Mouse (Mus musculus): ENCODE measurements around the gene Ncmap. TPM values are rescaled to one million over a fixed set of nuclear protein-coding genes. Genes with fewer than 3 reads are reported as not detected.

Ncmap gene
- polyA plus RNA-seq (2015; fragmentation: Nextera tagmentation; extraction: Ambion mirVana): 11.0 and 11.7 TPM in 2 replicates

DNA sequence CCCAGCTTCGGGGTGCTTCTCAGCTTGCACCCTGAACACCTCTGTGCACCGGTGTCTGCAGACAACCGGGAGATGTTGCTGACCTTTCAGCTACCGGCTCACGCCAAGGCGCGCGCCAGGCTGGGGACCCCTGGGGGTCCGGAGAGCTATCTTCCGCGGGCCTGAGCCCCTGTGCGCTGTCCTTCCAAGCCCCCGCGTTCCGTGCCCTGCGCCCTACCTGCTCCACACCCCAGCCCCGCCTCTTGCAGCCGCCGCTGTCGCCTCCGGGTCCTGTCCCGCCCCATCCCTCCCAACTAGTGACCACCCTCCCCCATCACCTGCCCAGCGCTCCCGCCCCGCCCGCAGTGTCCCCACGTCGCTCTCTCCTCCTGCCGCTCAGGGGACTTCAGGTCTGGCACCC lies at the start of gene Ncmap:
TSS of gene Ncmap (minus strand) at position 237 of the 400 bp plus-strand sequence.
- H3K4me2 ChIP-seq: peak within 1 kb of the TSS; percentile 68
- ATAC-seq (ENCODE audit: insufficient number of reproducible peaks, low FRiP score, low TSS enrichment, low read depth): no peak
- under 1% methylated on average over 29 of the region's 29 CpGs for WGBS
- H3K36me3 ChIP-seq: no peaks in the 10 kb centered on the region
- 0 out of 2 replicates have a peak within 1 kb of the TSS, but pooled peaks have one; percentile 1 for H3K9ac ChIP-seq
- no peak within 1 kb of the TSS for H3K27ac ChIP-seq
- peaks cover 32% of the 10 kb centered on the region for H3K27me3 ChIP-seq
- peak within 1 kb of the TSS; percentile 39 for H3K4me3 ChIP-seq
- no peaks in the 10 kb centered on the region for H3K9me3 ChIP-seq
- H3K4me1 ChIP-seq: peaks cover 19% of the 10 kb centered on the region

DNA sequence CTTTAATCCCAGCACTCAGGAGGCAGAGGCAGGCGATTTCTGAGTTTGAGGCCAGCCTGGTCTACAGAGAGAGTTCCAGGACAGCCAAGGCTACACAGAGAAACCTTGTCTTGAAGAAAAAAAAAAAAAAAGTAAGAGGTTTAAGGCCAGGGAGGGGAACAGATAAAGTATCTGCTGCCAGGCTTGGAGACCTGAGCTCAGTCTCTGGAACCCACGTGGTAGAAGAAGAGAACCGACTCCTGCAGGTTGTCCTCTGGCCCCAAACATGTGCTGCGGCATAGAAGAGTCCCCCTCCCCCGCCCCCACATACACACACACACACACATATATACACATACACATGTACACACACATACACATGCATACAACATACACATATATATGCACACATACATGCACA lies 44.4 kb upstream of the Ncmap start:
- Histone ChIP-seq H3K9ac (no peak overlapping the region), H3K4me3 (no peak overlapping the region), H3K9me3 (no peaks in the 10 kb centered on the region), H3K36me3 (no peaks in the 10 kb centered on the region), H3K27ac (no peak overlapping the region), H3K4me1 (peaks cover 6% of the 10 kb centered on the region), H3K27me3 (no peaks in the 10 kb centered on the region), H3K4me2 (no peak overlapping the region)
- no peak for ATAC-seq (ENCODE audit: insufficient number of reproducible peaks, low FRiP score, low TSS enrichment, low read depth)
- 69% methylated on average over 5 of the region's 5 CpGs for WGBS

DNA sequence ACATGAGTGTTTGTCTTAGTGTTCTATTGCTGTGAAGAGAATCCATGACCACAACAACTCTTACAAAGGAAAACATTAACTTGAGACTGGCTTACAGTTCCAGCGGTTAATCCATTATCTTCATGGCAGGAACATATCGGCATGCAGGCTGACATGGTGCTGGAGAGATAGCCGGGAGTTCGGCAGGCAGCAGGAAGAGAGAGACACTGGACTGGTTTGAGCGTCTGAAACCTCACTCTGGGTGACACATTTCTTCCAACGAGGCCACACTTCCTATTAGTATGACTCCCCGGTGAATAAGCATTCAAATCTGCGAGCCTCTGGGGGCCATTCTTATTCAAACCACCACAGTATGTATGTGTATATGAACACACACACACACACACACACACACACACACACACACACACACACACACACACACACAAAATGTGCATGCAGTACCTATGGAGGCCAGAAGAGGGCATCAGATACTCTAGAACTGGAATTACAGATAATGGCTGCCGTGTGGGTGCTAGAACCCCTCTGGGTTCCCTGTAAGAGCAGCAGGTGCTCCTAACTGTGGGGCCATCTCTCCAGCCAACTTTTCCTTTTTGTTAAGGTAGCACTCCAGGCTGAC lies 42.0 kb upstream of the Ncmap start:
- H3K9me3 ChIP-seq: no peaks in the 10 kb centered on the region
- no peak overlapping the region for H3K9ac ChIP-seq
- no peaks in the 10 kb centered on the region for H3K27me3 ChIP-seq
- H3K4me2 ChIP-seq: no peak overlapping the region
- WGBS: 62% methylated on average over 9 of the region's 9 CpGs
- no peaks in the 10 kb centered on the region for H3K36me3 ChIP-seq
- ATAC-seq (ENCODE audit: insufficient number of reproducible peaks, low FRiP score, low TSS enrichment, low read depth): no peak
- H3K27ac ChIP-seq: no peak overlapping the region
- no peak overlapping the region for H3K4me3 ChIP-seq
- H3K4me1 ChIP-seq: peaks cover 6% of the 10 kb centered on the region

DNA sequence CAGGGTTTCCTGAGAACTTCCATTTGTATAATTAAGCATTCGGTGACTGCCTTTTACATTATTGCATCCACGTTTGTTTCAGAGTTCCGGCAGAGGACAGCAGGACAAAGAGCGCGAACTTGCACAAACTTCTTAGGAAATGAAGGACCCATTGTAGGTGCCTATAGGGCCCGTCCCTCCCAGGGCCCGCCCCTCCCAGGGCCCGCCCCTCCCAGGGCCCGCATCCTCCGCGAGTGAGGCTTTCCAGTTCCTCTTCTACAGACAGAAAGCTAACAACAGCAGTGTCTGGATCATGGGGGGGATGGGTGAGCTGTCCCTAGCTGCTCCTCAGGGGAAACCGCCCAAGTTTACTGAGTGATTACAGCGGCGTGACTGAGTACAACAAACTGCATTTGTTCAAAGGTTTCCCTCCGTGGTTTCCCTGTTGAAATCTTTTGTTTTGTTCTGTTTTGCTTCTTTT lies 41.2 kb upstream of the Ncmap start:
- peak overlapping the region; percentile 36 for H3K4me2 ChIP-seq
- H3K4me3 ChIP-seq: peak overlapping the region; percentile 17
- no peaks in the 10 kb centered on the region for H3K36me3 ChIP-seq
- peaks cover 9% of the 10 kb centered on the region for H3K4me1 ChIP-seq
- H3K9me3 ChIP-seq: no peaks in the 10 kb centered on the region
- H3K27ac ChIP-seq: no peak overlapping the region
- peak; percentile 48; the same call in 1 of the 2 replicates for ATAC-seq (ENCODE audit: insufficient number of reproducible peaks, low FRiP score, low TSS enrichment, low read depth)
- H3K9ac ChIP-seq: no peak overlapping the region
- WGBS: 3% methylated on average over 15 of the region's 15 CpGs
- H3K27me3 ChIP-seq: no peaks in the 10 kb centered on the region

DNA sequence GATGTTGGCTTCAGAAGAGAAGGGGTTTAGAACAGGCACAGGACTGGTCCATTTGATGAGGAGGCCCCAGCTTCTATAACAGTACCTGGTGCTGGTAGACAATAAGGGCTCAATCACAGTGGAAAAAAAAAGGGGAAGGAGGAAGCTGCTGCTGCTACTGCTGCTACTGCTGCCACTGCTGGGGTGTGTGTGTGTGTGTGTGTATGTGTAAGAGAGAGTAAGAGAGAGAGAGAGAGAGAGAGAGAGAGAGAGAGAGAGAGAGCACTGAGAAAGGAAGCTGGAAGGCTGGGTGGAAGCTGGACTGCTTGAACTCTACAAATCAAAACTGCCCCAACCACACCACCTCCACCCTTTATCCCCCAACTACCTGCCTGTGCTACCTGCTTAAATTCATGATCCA lies 39.9 kb upstream of the Ncmap start:
- H3K27ac ChIP-seq: no peak overlapping the region
- H3K27me3 ChIP-seq: no peaks in the 10 kb centered on the region
- H3K9me3 ChIP-seq: no peaks in the 10 kb centered on the region
- ATAC-seq (ENCODE audit: insufficient number of reproducible peaks, low FRiP score, low TSS enrichment, low read depth): no peak
- no peak overlapping the region for H3K4me3 ChIP-seq
- peaks cover 16% of the 10 kb centered on the region for H3K4me1 ChIP-seq
- no peak overlapping the region for H3K9ac ChIP-seq
- H3K36me3 ChIP-seq: no peaks in the 10 kb centered on the region
- no peak overlapping the region for H3K4me2 ChIP-seq

DNA sequence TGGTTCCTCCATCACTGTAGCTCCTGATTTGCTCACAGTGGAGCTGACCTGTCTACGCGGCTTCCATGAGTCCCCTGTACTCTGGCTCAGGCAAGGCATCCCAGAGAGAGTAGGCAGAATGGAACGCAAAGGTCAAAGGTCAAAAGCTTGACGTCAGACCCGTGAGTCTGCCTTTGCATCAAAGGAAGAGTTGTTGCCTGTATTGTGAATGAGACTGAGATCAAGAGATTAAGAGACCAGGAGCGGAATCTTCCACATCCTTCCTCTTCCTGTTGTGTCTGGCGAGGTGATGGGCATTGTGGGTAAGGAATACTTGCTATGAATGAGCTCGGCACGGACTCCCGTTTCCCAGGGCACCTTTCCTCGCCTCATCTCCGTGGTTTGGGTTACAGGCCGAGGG lies 38.3 kb upstream of the Ncmap start:
- WGBS: 65% methylated on average over 13 of the region's 13 CpGs
- Histone ChIP-seq H3K4me1 (peaks cover 16% of the 10 kb centered on the region), H3K4me2 (no peak overlapping the region), H3K36me3 (no peaks in the 10 kb centered on the region), H3K9me3 (no peaks in the 10 kb centered on the region), H3K9ac (no peak overlapping the region), H3K4me3 (no peak overlapping the region), H3K27ac (no peak overlapping the region), H3K27me3 (no peaks in the 10 kb centered on the region)
- ATAC-seq (ENCODE audit: insufficient number of reproducible peaks, low FRiP score, low TSS enrichment, low read depth): no peak

DNA sequence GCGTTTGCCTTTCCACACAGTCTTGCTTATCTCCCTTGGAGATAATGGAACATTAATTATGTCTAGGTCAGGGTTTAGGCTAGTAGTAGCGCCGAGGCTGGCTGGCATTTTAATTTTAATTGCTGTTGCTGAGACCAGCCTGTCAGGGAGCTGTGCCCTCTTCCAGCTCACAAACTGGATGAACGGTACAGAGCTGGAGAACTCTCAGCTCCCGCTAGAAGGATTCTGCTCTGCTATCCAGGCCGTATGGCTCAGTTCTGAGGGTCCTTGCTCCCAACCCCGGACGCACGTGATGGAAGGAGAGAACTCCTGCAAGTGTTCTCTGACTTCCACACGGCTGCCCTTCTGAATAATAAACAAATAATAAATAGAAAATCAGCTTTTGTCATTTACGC lies 36.4 kb upstream of the Ncmap start:
- WGBS: 22% methylated on average over 11 of the region's 11 CpGs
- Histone ChIP-seq H3K4me2 (peak overlapping the region; percentile 92), H3K27me3 (no peaks in the 10 kb centered on the region), H3K4me1 (peaks cover 15% of the 10 kb centered on the region), H3K36me3 (no peaks in the 10 kb centered on the region), H3K4me3 (peak overlapping the region; percentile 89), H3K27ac (no peak overlapping the region), H3K9ac (peak overlapping the region; percentile 47), H3K9me3 (no peaks in the 10 kb centered on the region)
- ATAC-seq (ENCODE audit: insufficient number of reproducible peaks, low FRiP score, low TSS enrichment, low read depth): no peak

GRCm38 (mm10) chr4:135433443-135434394 lies 35.7 kb upstream of the Ncmap start, which contains the start of gene Rcan3:
TSS of gene Rcan3 (minus strand) at chr4:135433853.
- peak within 1 kb of the TSS; percentile 92 for H3K4me2 ChIP-seq
- peak within 1 kb of the TSS; percentile 76 for H3K9ac ChIP-seq
- ATAC-seq (ENCODE audit: insufficient number of reproducible peaks, low FRiP score, low TSS enrichment, low read depth): peak; percentile 85
- 1% methylated on average over 61 of the region's 79 CpGs for WGBS
- peak within 1 kb of the TSS; percentile 27; the same call in 1 of the 2 replicates for H3K27ac ChIP-seq
- no peaks in the 10 kb centered on the region for H3K27me3 ChIP-seq
- no peaks in the 10 kb centered on the region for H3K36me3 ChIP-seq
- peak within 1 kb of the TSS; percentile 89 for H3K4me3 ChIP-seq
- H3K4me1 ChIP-seq: peaks cover 11% of the 10 kb centered on the region
- no peaks in the 10 kb centered on the region for H3K9me3 ChIP-seq

- no peak overlapping the region for H3K27ac ChIP-seq
Observed at GRCm38 (mm10) chr4:135433086-135433442, 35.0 kb upstream of the Ncmap start.

DNA sequence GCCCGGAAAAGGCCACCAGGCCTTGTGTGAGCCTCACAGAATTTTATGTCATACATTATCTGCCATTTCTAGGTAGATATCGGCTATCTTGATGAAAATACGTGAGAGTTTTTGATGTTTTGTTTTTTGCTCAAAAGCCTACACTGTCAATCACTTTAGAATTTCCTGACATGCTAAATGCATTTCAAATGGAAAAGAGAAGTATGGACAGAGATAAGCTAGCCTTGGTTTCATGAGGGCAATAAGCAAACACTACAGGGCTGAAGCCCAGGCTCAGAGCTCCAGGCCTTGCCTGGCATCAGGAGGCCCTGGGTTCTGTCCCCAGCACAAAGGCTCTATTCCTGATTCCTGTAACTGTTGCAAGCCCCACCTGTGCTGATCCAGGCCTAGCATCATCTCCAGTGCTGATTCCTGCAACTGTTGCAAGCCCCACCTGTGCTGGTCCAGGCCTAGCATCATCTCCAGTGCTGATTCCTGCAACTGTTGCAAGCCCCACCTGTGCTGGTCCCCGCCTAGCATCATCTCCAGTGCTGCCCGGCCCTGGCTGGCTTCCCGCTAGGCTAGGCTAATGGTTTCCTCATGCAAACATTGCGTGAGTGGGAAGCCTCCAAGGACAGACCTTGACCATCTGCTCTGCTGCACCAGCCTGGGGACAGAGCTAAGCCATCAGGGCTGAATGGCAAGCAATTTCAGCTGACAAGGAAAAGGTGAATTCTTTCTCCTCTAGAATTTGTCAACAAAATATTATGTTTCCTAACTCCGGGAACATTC lies 32.1 kb upstream of the Ncmap start:
- Histone ChIP-seq H3K4me1 (peaks cover 11% of the 10 kb centered on the region), H3K9ac (no peak overlapping the region), H3K27ac (no peak overlapping the region), H3K4me3 (no peak overlapping the region), H3K9me3 (no peaks in the 10 kb centered on the region), H3K36me3 (no peaks in the 10 kb centered on the region), H3K27me3 (no peaks in the 10 kb centered on the region), H3K4me2 (no peak overlapping the region)
- ATAC-seq (ENCODE audit: insufficient number of reproducible peaks, low FRiP score, low TSS enrichment, low read depth): no peak
- 72% methylated on average over 8 of the region's 8 CpGs for WGBS

More at GRCm38 (mm10) chr4:135433086-135433442, 35.0 kb upstream of the Ncmap start:
- 6% methylated on average over 10 of the region's 10 CpGs for WGBS
- no peak for ATAC-seq (ENCODE audit: insufficient number of reproducible peaks, low FRiP score, low TSS enrichment, low read depth)
- H3K27me3 ChIP-seq: no peaks in the 10 kb centered on the region
- peak overlapping the region; percentile 76 for H3K9ac ChIP-seq
- H3K36me3 ChIP-seq: no peaks in the 10 kb centered on the region
- H3K4me1 ChIP-seq: peaks cover 11% of the 10 kb centered on the region
- no peaks in the 10 kb centered on the region for H3K9me3 ChIP-seq
- H3K4me2 ChIP-seq: peak overlapping the region; percentile 92
- H3K4me3 ChIP-seq: peak overlapping the region; percentile 89

DNA sequence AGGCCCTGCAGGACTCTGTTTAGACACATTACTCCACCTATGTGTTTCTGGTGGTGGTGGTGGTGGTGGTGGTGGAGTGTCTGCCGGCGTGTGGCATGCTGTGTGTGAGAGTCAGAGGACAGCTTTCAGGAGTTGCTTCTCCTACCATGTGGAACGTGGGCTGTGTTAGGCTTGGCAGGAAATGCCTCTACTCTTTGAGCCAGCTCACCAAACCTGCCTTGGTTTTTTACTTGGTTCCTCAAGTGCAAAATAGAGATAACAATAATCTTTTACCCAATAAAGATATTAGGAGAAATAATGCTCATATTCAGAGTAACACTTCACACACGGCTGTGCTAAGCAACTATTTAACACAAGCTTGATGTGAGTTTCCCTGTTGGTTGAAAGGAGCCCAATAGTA lies 31.4 kb upstream of the Ncmap start:
- peaks cover 4% of the 10 kb centered on the region for H3K36me3 ChIP-seq

More for the DNA sequence above, 31.4 kb upstream of the Ncmap start:
- H3K4me2 ChIP-seq: no peak overlapping the region
- H3K9ac ChIP-seq: no peak overlapping the region
- ATAC-seq (ENCODE audit: insufficient number of reproducible peaks, low FRiP score, low TSS enrichment, low read depth): no peak
- H3K9me3 ChIP-seq: no peaks in the 10 kb centered on the region
- no peak overlapping the region for H3K4me3 ChIP-seq
- H3K27ac ChIP-seq: no peak overlapping the region
- 84% methylated on average over 4 of the region's 4 CpGs for WGBS
- H3K4me1 ChIP-seq: peaks cover 9% of the 10 kb centered on the region
- H3K27me3 ChIP-seq: no peaks in the 10 kb centered on the region

Data from limb, embryonic 15.5 days (tissue).